25 mouse cellular contexts compared by ENCODE assay signal in the genomic region with DNA sequence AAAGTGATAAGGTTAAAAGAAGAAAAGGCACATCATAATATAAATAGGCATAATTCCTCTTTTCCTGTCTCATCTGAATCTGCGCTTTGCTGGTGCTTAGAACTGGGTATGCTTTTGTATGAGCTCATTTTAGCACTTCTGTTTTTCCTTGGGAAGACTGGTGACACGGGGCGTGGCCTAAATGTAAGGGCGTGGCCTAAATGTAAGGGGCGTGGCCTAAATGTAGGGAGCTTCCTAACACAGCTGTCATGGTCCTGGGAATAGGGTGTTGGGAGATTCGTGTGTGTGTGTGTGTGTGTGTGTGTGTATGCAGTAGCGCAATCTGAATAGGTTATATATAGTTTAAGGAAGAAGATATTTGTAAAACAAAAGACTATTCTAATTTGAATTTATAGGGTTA.
"Had no signal": no experiment of that assay in that cellular context is flagged by ENCODE, and none has a peak within 500 bp of the region (broad histone marks: within the 10 kb centered on the region; RNA-seq: fewer than 3 reads in every experiment).

No protein-coding gene starts in this region.

- ATAC-seq: hindbrain, embryonic 16.5 days; inflammation-experienced regulatory T-cells, adult 6 months; intestine, embryonic 15.5 days; intestine, postnatal 0 days had no signal

- H3K9me3 ChIP-seq: heart, embryonic 10.5 days; hindbrain, embryonic 12.5 days; intestine, embryonic 15.5 days; limb, embryonic 10.5 days; liver, embryonic 13.5 days had no signal

- DNase-seq: gastrocnemius, postnatal 25 days; heart, adult 18-20 months; heart, postnatal 10 days; heart, postnatal 4 days; kidney, adult 18-20 months; kidney, adult 8-10 months; kidney, postnatal 10 days; kidney, postnatal 25 days; kidney, postnatal 4 days; liver; liver, embryonic 13.5 days had no signal

- H3K4me1 ChIP-seq: heart, embryonic 10.5 days; heart, embryonic 12.5 days; hindbrain, embryonic 10.5 days; hindbrain, embryonic 12.5 days; intestine, embryonic 15.5 days; limb, embryonic 10.5 days; limb, embryonic 12.5 days; liver, embryonic 13.5 days had no signal

- H3K9ac ChIP-seq: heart, embryonic 12.5 days; hindbrain, embryonic 12.5 days; hindbrain, embryonic 14.5 days; intestine, embryonic 15.5 days; limb, embryonic 12.5 days; liver, embryonic 13.5 days had no signal

- H3K36me3 ChIP-seq: intestine, embryonic 15.5 days had no signal

- H3K27ac ChIP-seq: heart, embryonic 10.5 days; hindbrain, embryonic 10.5 days; hindbrain, embryonic 12.5 days; hindbrain, embryonic 14.5 days; intestine, embryonic 15.5 days; layer of hippocampus, adult 2 months; left cerebral cortex, adult 2 months; limb, embryonic 10.5 days; limb, embryonic 12.5 days; liver, embryonic 13.5 days had no signal

- H3K27me3 ChIP-seq: heart, embryonic 12.5 days; hindbrain, embryonic 12.5 days; intestine, embryonic 15.5 days; limb, embryonic 12.5 days; liver, embryonic 13.5 days had no signal

- H3K4me2 ChIP-seq: heart, embryonic 12.5 days; hindbrain, embryonic 12.5 days; hindbrain, embryonic 14.5 days; intestine, embryonic 15.5 days; limb, embryonic 12.5 days; liver, embryonic 11.5 days; liver, embryonic 13.5 days had no signal

- H3K4me3 ChIP-seq: heart, embryonic 10.5 days; heart, embryonic 12.5 days; hindbrain, embryonic 10.5 days; hindbrain, embryonic 12.5 days; intestine, embryonic 15.5 days; layer of hippocampus, adult 2 months; left cerebral cortex, adult 2 months; limb, embryonic 10.5 days; limb, embryonic 12.5 days; liver, embryonic 13.5 days had no signal
